Mouse (Mus musculus): ENCODE measurements at regions not wholly inside any gene's neighbourhood (a gene's known extent, or its start where the extent isn't known, plus 50 kb on each side); places are given as distances from the start of the nearest gene placed in this dataset.

- TF ChIP-seq GATA1 (IDR thresholded peaks at IDR 0.05; ENCODE audit: borderline replicate concordance, low read length): no peak
- TF ChIP-seq FLI1 (IDR thresholded peaks at IDR 0.05; ENCODE audit: low read length): no peak
These were observed 183.8 kb downstream of the Satb1 start for GRCm38 (mm10) chr17:51649213-51649815.

Data from megakaryocyte, embryonic 14.5 days (primary cell).